Mouse (Mus musculus): ENCODE measurements around the gene Ccdc171. TPM values are rescaled to one million over a fixed set of nuclear protein-coding genes. Genes with fewer than 3 reads are reported as not detected.
"Not testable (repeated sequence)": the region's sequence is repeated elsewhere in the genome, so short reads cannot be mapped to it uniquely, and the experiment has no call there.

Ccdc171 gene
- polyA plus RNA-seq (2012; rRNA removed) = 0.81 and 1.5 TPM in 2 replicates

- no peaks in the 10 kb centered on the region; the same call in 1 of the 2 replicates for H3K4me1 ChIP-seq (ENCODE audit: control insufficient read depth, insufficient read depth, low read length)
- peak within 1 kb of the TSS; percentile 92 for H3K4me3 ChIP-seq (replicated peaks; ENCODE audit: extremely low read depth, low read depth, low read length)
- TF ChIP-seq CTCF (IDR thresholded peaks at IDR 0.05; ENCODE audit: insufficient read depth, low read length) (no peak), POLR2A (IDR thresholded peaks at IDR 0.05; ENCODE audit: borderline replicate concordance, extremely low read depth, low read depth, low read length) (peak; percentile 94)
- under 1% methylated on average over 73 of the region's 73 CpGs for WGBS
- DNase-seq = peak; percentile 88
These were observed at the start of gene Ccdc171 for GRCm38 (mm10) chr4:83524843-83525689. Gene Ccdc171, plus strand, starts transcription at chr4:83525545.

GRCm38 (mm10) chr4:83485250-83485649 lies 40.1 kb upstream of the Ccdc171 start:
- no peak for DNase-seq
- TF ChIP-seq POLR2A (IDR thresholded peaks at IDR 0.05; ENCODE audit: borderline replicate concordance, extremely low read depth, low read depth, low read length) (no peak), CTCF (IDR thresholded peaks at IDR 0.05; ENCODE audit: insufficient read depth, low read length) (no peak)
- Histone ChIP-seq H3K4me1 (ENCODE audit: control insufficient read depth, insufficient read depth, low read length) (no peaks in the 10 kb centered on the region; the same call in 1 of the 2 replicates), H3K4me3 (replicated peaks; ENCODE audit: extremely low read depth, low read depth, low read length) (peak overlapping the region; percentile 75)
- WGBS = 33% methylated on average over 12 of the region's 12 CpGs

GRCm38 (mm10) chr4:83485735-83486116 lies 39.6 kb upstream of the Ccdc171 start:
- peak; percentile 71 for DNase-seq
- H3K4me3 ChIP-seq (replicated peaks; ENCODE audit: extremely low read depth, low read depth, low read length) = peak overlapping the region; percentile 75
- H3K4me1 ChIP-seq (ENCODE audit: control insufficient read depth, insufficient read depth, low read length) = no peaks in the 10 kb centered on the region; the same call in 1 of the 2 replicates
- WGBS = under 1% methylated on average over 30 of the region's 40 CpGs
- TF ChIP-seq POLR2A (IDR thresholded peaks at IDR 0.05; ENCODE audit: borderline replicate concordance, extremely low read depth, low read depth, low read length) = no peak
- TF ChIP-seq CTCF (IDR thresholded peaks at IDR 0.05; ENCODE audit: insufficient read depth, low read length) = peak; percentile 44

GRCm38 (mm10) chr4:83486117-83486901 lies 39.0 kb upstream of the Ccdc171 start, which contains the start of gene Psip1:
Gene Psip1, minus strand, starts transcription at chr4:83486459.
- Histone ChIP-seq H3K4me3 (replicated peaks; ENCODE audit: extremely low read depth, low read depth, low read length) (peak within 1 kb of the TSS; percentile 75), H3K4me1 (ENCODE audit: control insufficient read depth, insufficient read depth, low read length) (no peaks in the 10 kb centered on the region; the same call in 1 of the 2 replicates)
- WGBS = under 1% methylated on average over 70 of the region's 86 CpGs
- TF ChIP-seq POLR2A (IDR thresholded peaks at IDR 0.05; ENCODE audit: borderline replicate concordance, extremely low read depth, low read depth, low read length) (peak; percentile 36; the same call in 1 of the 2 replicates), CTCF (IDR thresholded peaks at IDR 0.05; ENCODE audit: insufficient read depth, low read length) (no peak)
- DNase-seq = peak; percentile 87

- H3K4me3 ChIP-seq (replicated peaks; ENCODE audit: extremely low read depth, low read depth, low read length) = no peak overlapping the region
- TF ChIP-seq POLR2A (IDR thresholded peaks at IDR 0.05; ENCODE audit: borderline replicate concordance, extremely low read depth, low read depth, low read length) = no peak
- no peak for TF ChIP-seq CTCF (IDR thresholded peaks at IDR 0.05; ENCODE audit: insufficient read depth, low read length)
- no peaks in the 10 kb centered on the region; the same call in 1 of the 2 replicates for H3K4me1 ChIP-seq (ENCODE audit: control insufficient read depth, insufficient read depth, low read length)
- DNase-seq = no peak
- 49% methylated on average over 5 of the region's 5 CpGs for WGBS
These were observed 36.2 kb upstream of the Ccdc171 start for GRCm38 (mm10) chr4:83489121-83489520.

GRCm38 (mm10) chr4:83493112-83493511 lies 32.2 kb upstream of the Ccdc171 start:
- Histone ChIP-seq H3K4me3 (replicated peaks; ENCODE audit: extremely low read depth, low read depth, low read length) (no peak overlapping the region), H3K4me1 (ENCODE audit: control insufficient read depth, insufficient read depth, low read length) (no peaks in the 10 kb centered on the region)
- TF ChIP-seq CTCF (IDR thresholded peaks at IDR 0.05; ENCODE audit: insufficient read depth, low read length) = no peak
- TF ChIP-seq POLR2A (IDR thresholded peaks at IDR 0.05; ENCODE audit: borderline replicate concordance, extremely low read depth, low read depth, low read length) = no peak
- 100% methylated on average over 1 of the region's 1 CpGs for WGBS
- no peak for DNase-seq

- 79% methylated on average over 5 of the region's 5 CpGs for WGBS
- DNase-seq; H3K4me1 ChIP-seq (ENCODE audit: control insufficient read depth, insufficient read depth, low read length); H3K4me3 ChIP-seq (replicated peaks; ENCODE audit: extremely low read depth, low read depth, low read length): not testable (repeated sequence)
These were observed 28.3 kb upstream of the Ccdc171 start for GRCm38 (mm10) chr4:83497013-83497412.

GRCm38 (mm10) chr4:83500154-83501036 lies 24.9 kb upstream of the Ccdc171 start:
- no peak for DNase-seq
- WGBS = 19% methylated on average over 22 of the region's 22 CpGs
- TF ChIP-seq CTCF (IDR thresholded peaks at IDR 0.05; ENCODE audit: insufficient read depth, low read length) = no peak
- no peak for TF ChIP-seq POLR2A (IDR thresholded peaks at IDR 0.05; ENCODE audit: borderline replicate concordance, extremely low read depth, low read depth, low read length)
- Histone ChIP-seq H3K4me3 (replicated peaks; ENCODE audit: extremely low read depth, low read depth, low read length) (no peak overlapping the region), H3K4me1 (ENCODE audit: control insufficient read depth, insufficient read depth, low read length) (no peaks in the 10 kb centered on the region)

- WGBS = 47% methylated on average over 7 of the region's 7 CpGs
- no peak for TF ChIP-seq POLR2A (IDR thresholded peaks at IDR 0.05; ENCODE audit: borderline replicate concordance, extremely low read depth, low read depth, low read length)
- no peak for TF ChIP-seq CTCF (IDR thresholded peaks at IDR 0.05; ENCODE audit: insufficient read depth, low read length)
- DNase-seq = no peak
- Histone ChIP-seq H3K4me1 (ENCODE audit: control insufficient read depth, insufficient read depth, low read length) (no peaks in the 10 kb centered on the region), H3K4me3 (replicated peaks; ENCODE audit: extremely low read depth, low read depth, low read length) (no peak overlapping the region)
These were observed 24.3 kb upstream of the Ccdc171 start for GRCm38 (mm10) chr4:83501037-83501430.

All from lung, adult 2 months (tissue).